Mouse (Mus musculus) liver, embryonic 14.5 days (tissue): Measurements from ENCODE around the gene Aacs. TPM values are rescaled to one million over a fixed set of nuclear protein-coding genes. Genes with fewer than 3 reads are reported as not detected.

Experiments used
- ATAC-seq: fragments of 200-750 bp; cut with Nextera tagmentation; 2 replicates; pipeline ENCODE4 v1.8.0; 2017; ENCODE audit warnings: moderate number of reproducible peaks, mild to moderate bottlenecking, moderate library complexity; ENCODE audit not compliant: insufficient read depth
- DNase-seq, 3 experiments: peaks; one replicate each; pipeline ENCODE4 v3.0.0-alpha.2; 2012 to 2013; ENCODE audit warnings: low read depth in 3 of 3, low spot score in 3 of 3
- H3K27ac ChIP-seq: fragments of 300-500 bp; sonication (generic); 2 replicates; pipeline ENCODE4 v1.5.1; 2014; ENCODE audit warnings: moderate library complexity, mild to moderate bottlenecking, control low read depth, inconsistent platforms
- H3K27me3 ChIP-seq: fragments of 300-500 bp; sonication (generic); 2 replicates; pipeline ENCODE4 v1.6.1; 2014; ENCODE audit warnings: mild to moderate bottlenecking, low read length, moderate library complexity; ENCODE audit not compliant: control insufficient read depth, insufficient read depth
- H3K36me3 ChIP-seq: fragments of 300-500 bp; sonication (generic); replicated peaks from 2 replicates; pipeline ENCODE4 v1.6.1; 2014; ENCODE audit warnings: low read depth; ENCODE audit not compliant: control insufficient read depth, insufficient read depth
- H3K4me1 ChIP-seq, 2 experiments: fragments of 200-500 bp in 1 of 2; fragments of 300-500 bp in 1 of 2; sonication (generic) in 1 of 2; replicated peaks; 2 replicates each; pipeline ENCODE4 v1.6.1; 2012 to 2014; ENCODE audit warnings: antibody characterized with exemption in 1 of 2, inconsistent platforms in 1 of 2, low read length in 1 of 2; ENCODE audit not compliant: control insufficient read depth in 2 of 2, insufficient read depth in 2 of 2
- H3K4me2 ChIP-seq: fragments of 300-500 bp; sonication (generic); 2 replicates; pipeline ENCODE4 v1.6.1; 2014; ENCODE audit warnings: low read depth, mild to moderate bottlenecking, control low read depth, moderate library complexity
- H3K4me3 ChIP-seq, 2 experiments: fragments of 200-500 bp in 1 of 2; fragments of 300-500 bp in 1 of 2; sonication (generic) in 1 of 2; 2 replicates each; pipeline ENCODE4 v1.5.1; 2012 to 2014; ENCODE audit warnings: low read depth in 2 of 2, low read length in 2 of 2, mild to moderate bottlenecking in 2 of 2, control low read depth in 1 of 2, inconsistent platforms in 1 of 2, moderate library complexity in 1 of 2; ENCODE audit not compliant: insufficient read depth in 1 of 2
- H3K9ac ChIP-seq: fragments of 300-500 bp; sonication (generic); replicated peaks from 2 replicates; pipeline ENCODE4 v1.6.1; 2014; ENCODE audit warnings: mild to moderate bottlenecking, control low read depth, moderate library complexity
- H3K9me3 ChIP-seq: fragments of 300-500 bp; sonication (generic); 2 replicates; pipeline ENCODE4 v1.6.1; 2016; ENCODE audit warnings: low read length, mixed read lengths; ENCODE audit not compliant: control insufficient read depth
- CTCF ChIP-seq: IDR thresholded peaks from 2 replicates; pipeline ENCODE4 v1.5.1; 2016; ENCODE audit warnings: antibody characterized with exemption, low read depth, control low read depth
- EP300 ChIP-seq: IDR thresholded peaks from 2 replicates; pipeline ENCODE4 v1.6.1; 2016; ENCODE audit warnings: antibody characterized with exemption, low read depth
- WGBS: fragments of 180-500 bp; shearing (Covaris S2); extraction: QIAGEN DNeasy Blood & Tissue Kit; methylation state at CpG from one replicate; pipeline ENCODE4 v1.1.7; 2014; ENCODE audit not compliant: insufficient replicate concordance; 5-methylcytosine and 5-hydroxymethylcytosine counted together
- polyA plus RNA-seq, 2 experiments: library from polyadenylated mRNA; depleted of rRNA in 1 of 2; stranded (reverse) in 1 of 2; unstranded in 1 of 2; fragments of >200 nt; fragmentation: Nextera tagmentation in 1 of 2; extraction: Ambion mirVana in 1 of 2; gene quantifications; 2 replicates each; pipeline versions ENCODE4 v1.2.1 to v1.2.3; 2012 to 2014

Gene Aacs
- polyA plus RNA-seq, 2 experiments, result 11.0 to 13.2 TPM

DNA sequence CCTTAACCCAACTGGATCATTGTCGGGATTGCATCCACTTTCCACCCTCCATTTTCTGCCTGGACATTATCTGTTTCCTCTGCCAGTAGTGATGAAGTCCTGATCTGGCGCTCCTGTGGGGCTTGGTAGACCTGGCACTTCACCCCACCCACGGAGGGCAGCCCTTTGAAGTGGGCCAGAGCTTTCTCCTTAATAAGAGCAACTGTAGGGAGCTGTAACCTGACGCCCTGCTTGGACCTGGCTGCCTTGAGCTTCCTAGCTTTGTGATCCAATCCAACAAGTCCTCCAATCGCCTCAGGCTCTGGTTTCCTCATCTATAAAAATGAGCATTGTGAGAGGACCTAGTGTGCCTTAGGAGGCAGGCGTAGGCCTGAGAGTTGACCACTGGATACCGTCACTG is 1.9 kb downstream of the Aacs start:
- peaks cover 18 to 21% of the 10 kb centered on the region in 2 experiments for H3K4me1 ChIP-seq
- no peak overlapping the region for H3K4me3 ChIP-seq
- 77% methylated on average over 7 of the region's 7 CpGs for WGBS
- no peak overlapping the region for H3K9ac ChIP-seq
- peak overlapping the region; percentile 82 for H3K4me2 ChIP-seq
- no peaks in the 10 kb centered on the region for H3K36me3 ChIP-seq
- ATAC-seq, result no peak
- no peaks in the 10 kb centered on the region for H3K9me3 ChIP-seq
- no peak for DNase-seq
- TF ChIP-seq EP300 (no peak), CTCF (no peak)
- no peaks in the 10 kb centered on the region for H3K27me3 ChIP-seq
- H3K27ac ChIP-seq, result no peak overlapping the region

DNA sequence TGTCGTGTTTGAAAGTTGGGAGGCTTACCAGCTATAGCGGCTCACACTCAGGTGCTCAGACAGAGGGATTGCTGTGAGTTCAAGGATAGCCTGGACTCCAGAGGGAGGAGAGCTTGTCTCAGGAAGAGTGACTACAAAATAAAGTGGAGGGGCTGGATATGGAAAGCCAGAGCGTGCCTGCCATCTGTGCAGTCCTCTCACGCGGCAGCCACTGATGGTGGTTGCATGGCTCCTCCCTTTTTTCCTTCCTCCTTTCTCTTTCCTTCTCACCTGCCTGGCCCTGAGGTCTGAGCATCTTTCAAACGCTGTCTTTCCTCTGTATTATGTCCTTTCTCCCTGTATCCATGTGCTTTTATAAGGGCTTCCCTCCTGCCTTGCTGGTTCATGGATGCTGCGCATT is 2.4 kb downstream of the Aacs start:
- no peak for ATAC-seq
- Histone ChIP-seq H3K4me3 (no peak overlapping the region), H3K4me2 (no peak overlapping the region), H3K9ac (no peak overlapping the region), H3K4me1 (peaks cover 18 to 21% of the 10 kb centered on the region in 2 experiments), H3K36me3 (peaks cover 4% of the 10 kb centered on the region; the same call in 1 of the 2 replicates), H3K9me3 (no peaks in the 10 kb centered on the region), H3K27ac (no peak overlapping the region), H3K27me3 (no peaks in the 10 kb centered on the region)
- WGBS, result 65% methylated on average over 7 of the region's 7 CpGs
- no peak for DNase-seq
- no peak for TF ChIP-seq CTCF
- no peak for TF ChIP-seq EP300

DNA sequence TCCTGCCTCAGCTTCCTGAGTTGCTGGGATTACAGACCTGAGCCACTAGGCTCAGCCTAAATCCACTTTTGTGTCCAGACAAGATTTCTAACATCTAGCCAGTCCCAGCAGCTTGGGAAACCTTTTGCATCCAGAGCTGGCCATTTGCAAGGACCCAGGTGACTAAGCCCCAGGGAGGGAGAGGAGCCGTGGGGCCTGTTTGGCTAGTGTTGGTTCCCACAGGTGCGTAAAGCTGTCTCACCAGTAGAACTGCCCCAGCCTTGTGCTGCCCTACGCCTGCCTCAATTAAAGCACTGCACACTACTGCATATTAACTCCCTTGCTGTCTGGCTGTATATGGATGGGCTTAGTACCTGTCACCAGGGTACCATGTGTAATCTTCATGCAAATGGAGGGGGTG is 3.8 kb downstream of the Aacs start:
- ATAC-seq, result no peak
- H3K36me3 ChIP-seq, result peaks cover 5% of the 10 kb centered on the region; the same call in 1 of the 2 replicates

DNA sequence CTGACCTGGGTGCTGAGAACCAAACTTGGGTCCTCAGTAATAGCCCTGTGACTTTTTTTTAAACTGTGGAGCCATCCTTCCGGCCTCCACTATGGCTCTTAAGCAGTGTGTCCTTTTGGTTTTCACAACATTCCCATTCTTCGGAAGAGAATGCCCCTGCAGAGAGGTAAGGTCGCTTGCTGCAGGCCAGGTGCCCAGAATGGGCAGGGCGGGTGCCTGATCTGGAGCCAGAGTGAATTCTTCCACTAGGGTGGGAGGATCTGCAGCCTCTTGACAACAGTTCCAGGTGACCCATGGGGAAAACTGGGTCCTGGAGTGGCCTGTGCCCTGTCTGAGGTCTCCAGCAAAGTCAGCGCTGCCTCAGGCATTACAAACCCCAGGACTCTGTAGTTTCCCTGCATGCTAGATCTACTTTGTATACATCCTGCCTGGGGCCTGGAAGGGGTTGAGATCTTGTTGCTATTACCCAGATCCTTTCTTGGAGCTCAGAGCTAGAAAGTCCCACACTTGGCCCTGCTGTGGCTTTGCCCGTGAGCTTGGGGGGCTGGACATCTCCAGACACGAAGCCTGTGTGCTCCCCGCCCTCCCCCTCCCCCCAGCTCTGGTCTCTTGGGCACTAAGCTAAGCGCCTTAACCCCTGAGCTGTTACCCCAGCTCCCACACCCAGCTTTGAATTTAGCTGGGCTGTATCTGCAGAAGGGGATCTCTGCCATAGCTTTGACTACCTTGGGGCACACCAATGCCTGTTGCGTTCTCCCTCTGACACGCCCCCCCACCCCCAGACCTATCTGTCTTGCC is 5.0 kb downstream of the Aacs start:
- Histone ChIP-seq H3K27me3 (no peaks in the 10 kb centered on the region), H3K27ac (no peak overlapping the region), H3K4me2 (no peak overlapping the region), H3K36me3 (peaks cover 5% of the 10 kb centered on the region; the same call in 1 of the 2 replicates), H3K9ac (no peak overlapping the region), H3K9me3 (no peaks in the 10 kb centered on the region), H3K4me3 (no peak overlapping the region), H3K4me1 (peaks cover 9 to 10% of the 10 kb centered on the region in 2 experiments)
- DNase-seq (no peak), ATAC-seq (no peak)
- TF ChIP-seq CTCF, result no peak
- no peak for TF ChIP-seq EP300
- 72% methylated on average over 11 of the region's 11 CpGs for WGBS

More for the DNA sequence above, 3.8 kb downstream of the Aacs start:
- Histone ChIP-seq H3K9me3 (no peaks in the 10 kb centered on the region), H3K4me1 (peaks cover 18 to 21% of the 10 kb centered on the region in 2 experiments), H3K4me3 (no peak overlapping the region), H3K4me2 (no peak overlapping the region), H3K27ac (no peak overlapping the region), H3K9ac (no peak overlapping the region), H3K27me3 (no peaks in the 10 kb centered on the region)
- 77% methylated on average over 3 of the region's 3 CpGs for WGBS
- DNase-seq, result no peak
- TF ChIP-seq EP300, result no peak
- no peak for TF ChIP-seq CTCF

DNA sequence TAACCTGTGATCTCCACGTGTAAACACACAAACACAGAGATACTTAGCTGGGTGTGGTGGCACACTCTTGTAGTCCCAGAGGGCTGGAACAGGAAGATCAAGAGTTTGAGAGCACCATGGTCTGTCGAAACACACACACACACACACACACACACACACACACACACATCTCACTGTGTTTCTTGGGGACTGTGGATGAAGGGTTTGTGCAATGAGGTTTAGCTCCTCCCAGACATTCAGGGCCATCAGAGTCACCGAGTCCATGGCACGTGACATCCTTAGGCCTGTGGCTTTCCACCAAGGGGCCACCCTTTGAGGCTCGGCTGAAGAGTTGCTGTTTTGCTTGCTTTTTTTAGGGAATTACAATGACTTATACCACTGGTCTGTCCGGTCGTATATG is 6.9 kb downstream of the Aacs start:
- TF ChIP-seq CTCF, result no peak
- no peak for TF ChIP-seq EP300
- Histone ChIP-seq H3K9ac (no peak overlapping the region), H3K36me3 (peaks cover 5% of the 10 kb centered on the region; the same call in 1 of the 2 replicates), H3K4me1 (no peaks in the 10 kb centered on the region; a peak in 1 of 4 replicates), H3K27ac (no peak overlapping the region), H3K4me2 (no peak overlapping the region), H3K27me3 (no peaks in the 10 kb centered on the region), H3K9me3 (no peaks in the 10 kb centered on the region), H3K4me3 (no peak overlapping the region)
- ATAC-seq, result no peak
- DNase-seq, result no peak
- WGBS, result 68% methylated on average over 7 of the region's 7 CpGs
